Mouse (Mus musculus) MEL (cell line): Measurements from ENCODE around the gene Pla2g6. TPM values are rescaled to one million over a fixed set of nuclear protein-coding genes. Genes with fewer than 3 reads are reported as not detected.

Source experiments
- DNase-seq: peaks from one replicate; pipeline ENCODE4 v3.0.0; 2011; ENCODE audit warnings: low read depth, low spot score
- H3K27ac ChIP-seq: 2 replicates; pipeline ENCODE4 v1.5.1; 2012; ENCODE audit warnings: low read depth, mild to moderate bottlenecking, control low read depth, low read length, moderate library complexity; ENCODE audit not compliant: control insufficient read depth
- H3K27me3 ChIP-seq, 2 experiments: fragments of 150-350 bp in 1 of 2; sonication (generic) in 1 of 2; 2 replicates each; pipeline ENCODE4 v1.6.1; 2012; ENCODE audit warnings: low read length in 2 of 2, mild to moderate bottlenecking in 2 of 2, improper control_type of control experiment in 1 of 2, moderate library complexity in 1 of 2; ENCODE audit not compliant: insufficient read depth in 2 of 2, control insufficient read depth in 1 of 2
- H3K36me3 ChIP-seq, 2 experiments: 2 replicates each; pipeline ENCODE4 v1.6.1; 2012 to 2014; ENCODE audit warnings: low read length in 2 of 2, improper control_type of control experiment in 1 of 2, inconsistent platforms in 1 of 2, mild to moderate bottlenecking in 1 of 2; ENCODE audit not compliant: insufficient read depth in 2 of 2, control insufficient read depth in 1 of 2
- H3K4me1 ChIP-seq, 2 experiments: fragments of 150-350 bp in 1 of 2; sonication (generic) in 1 of 2; 2 replicates each; pipeline ENCODE4 v1.6.1; 2012; ENCODE audit warnings: low read length in 2 of 2, improper control_type of control experiment in 1 of 2, mild to moderate bottlenecking in 1 of 2; ENCODE audit not compliant: insufficient read depth in 2 of 2, control insufficient read depth in 1 of 2
- H3K4me3 ChIP-seq, 2 experiments: fragments of 150-350 bp in 1 of 2; sonication (generic) in 1 of 2; 2 replicates each; pipeline ENCODE4 v1.5.1; 2012; ENCODE audit warnings: low read depth in 2 of 2, low read length in 2 of 2, mild to moderate bottlenecking in 2 of 2, moderate library complexity in 2 of 2, control low read depth in 1 of 2, improper control_type of control experiment in 1 of 2; ENCODE audit not compliant: control insufficient read depth in 1 of 2, insufficient read depth in 1 of 2
- H3K79me2 ChIP-seq: 2 replicates; pipeline ENCODE4 v1.6.1; 2012; ENCODE audit warnings: mild to moderate bottlenecking, low read length, moderate library complexity; ENCODE audit not compliant: control insufficient read depth, poor library complexity, insufficient read depth
- H3K9ac ChIP-seq: 2 replicates; pipeline ENCODE4 v1.6.1; 2012; ENCODE audit warnings: low read depth, mild to moderate bottlenecking, control low read depth, low read length, moderate library complexity; ENCODE audit not compliant: control insufficient read depth, poor library complexity, severe bottlenecking
- H3K9me3 ChIP-seq: fragments of 150-350 bp; sonication (generic); replicated peaks from 2 replicates; pipeline ENCODE4 v1.6.1; 2012; ENCODE audit warnings: mild to moderate bottlenecking, low read length, improper control_type of control experiment, moderate library complexity; ENCODE audit not compliant: insufficient read depth
- BHLHE40 ChIP-seq: IDR thresholded peaks from 2 replicates; pipeline ENCODE4 v1.6.1; 2012; ENCODE audit warnings: low read depth, mild to moderate bottlenecking, inconsistent platforms, low read length, improper control_type of control experiment, borderline replicate concordance
- E2F4 ChIP-seq: IDR thresholded peaks from 2 replicates; pipeline ENCODE4 v1.6.1; 2011; ENCODE audit warnings: low read depth, low read length, improper control_type of control experiment, borderline replicate concordance
- EP300 ChIP-seq, 2 experiments: IDR thresholded peaks; 2 replicates each; pipeline ENCODE4 v1.6.1; 2011; ENCODE audit warnings: improper control_type of control experiment in 2 of 2, low read length in 2 of 2, low read depth in 1 of 2, mild to moderate bottlenecking in 1 of 2
- GABPA ChIP-seq: IDR thresholded peaks from 2 replicates; pipeline ENCODE4 v1.6.1; 2012; ENCODE audit warnings: low read depth, mild to moderate bottlenecking, inconsistent platforms, low read length, improper control_type of control experiment, moderate library complexity
- GATA1 ChIP-seq: IDR thresholded peaks from 2 replicates; pipeline ENCODE4 v1.6.1; 2011; ENCODE audit warnings: low read depth, low read length, improper control_type of control experiment
- JUND ChIP-seq: IDR thresholded peaks from 2 replicates; pipeline ENCODE4 v1.6.1; 2011; ENCODE audit warnings: low read depth, mild to moderate bottlenecking, improper control_type of control experiment, low read length
- MAFK ChIP-seq: IDR thresholded peaks from 2 replicates; pipeline ENCODE4 v1.6.1; 2011; ENCODE audit warnings: low read depth, mild to moderate bottlenecking, low read length, improper control_type of control experiment, borderline replicate concordance
- MEF2A ChIP-seq: IDR thresholded peaks from 2 replicates; pipeline ENCODE4 v1.6.1; 2014; ENCODE audit warnings: low read depth, mild to moderate bottlenecking, inconsistent platforms, low read length, improper control_type of control experiment; ENCODE audit not compliant: poor library complexity, insufficient replicate concordance, severe bottlenecking; ENCODE audit errors: extremely low read depth
- MYB ChIP-seq: IDR thresholded peaks from 2 replicates; pipeline ENCODE4 v1.6.1; 2011; ENCODE audit warnings: mild to moderate bottlenecking, low read depth, low read length, improper control_type of control experiment
- MYC ChIP-seq: IDR thresholded peaks from 2 replicates; pipeline ENCODE4 v1.6.1; 2011; ENCODE audit warnings: low read depth, mild to moderate bottlenecking, low read length, improper control_type of control experiment, moderate library complexity
- NELFE ChIP-seq: IDR thresholded peaks from 2 replicates; pipeline ENCODE4 v1.6.1; 2011; ENCODE audit warnings: low read depth, low read length, improper control_type of control experiment
- NRF1 ChIP-seq: IDR thresholded peaks from 2 replicates; pipeline ENCODE4 v1.6.1; 2014; ENCODE audit warnings: low read depth, mild to moderate bottlenecking, inconsistent platforms, low read length, improper control_type of control experiment, moderate library complexity; ENCODE audit not compliant: poor library complexity, insufficient read depth, severe bottlenecking
- POLR2AphosphoS2 ChIP-seq: IDR thresholded peaks from 2 replicates; pipeline ENCODE4 v1.6.1; 2011; ENCODE audit warnings: low read length, improper control_type of control experiment
- POLR2AphosphoS5 ChIP-seq: IDR thresholded peaks from 2 replicates; pipeline ENCODE4 v1.6.1; 2012; ENCODE audit warnings: low read depth, borderline replicate concordance, mild to moderate bottlenecking, inconsistent platforms, low read length, moderate library complexity, mixed read lengths
- RAD21 ChIP-seq: IDR thresholded peaks from 2 replicates; pipeline ENCODE4 v1.6.1; 2011; ENCODE audit warnings: mild to moderate bottlenecking, low read depth, low read length, improper control_type of control experiment
- SMC3 ChIP-seq: IDR thresholded peaks from 2 replicates; pipeline ENCODE4 v1.6.1; 2011; ENCODE audit warnings: low read depth, low read length, improper control_type of control experiment
- TBP ChIP-seq: IDR thresholded peaks from 2 replicates; pipeline ENCODE4 v1.8.0; 2011; ENCODE audit warnings: low read depth, low read length, improper control_type of control experiment
- TCF12 ChIP-seq: IDR thresholded peaks from 2 replicates; pipeline ENCODE4 v1.6.1; 2014; ENCODE audit warnings: low read depth, mild to moderate bottlenecking, inconsistent platforms, low read length, improper control_type of control experiment, moderate library complexity
- USF2 ChIP-seq, 2 experiments: IDR thresholded peaks; 2 replicates each; pipeline ENCODE4 v1.6.1; 2011 to 2012; ENCODE audit warnings: improper control_type of control experiment in 2 of 2, low read length in 2 of 2, borderline replicate concordance in 1 of 2, inconsistent platforms in 1 of 2, low read depth in 1 of 2, mild to moderate bottlenecking in 1 of 2; ENCODE audit not compliant: insufficient read depth in 1 of 2
- ZC3H11A ChIP-seq: IDR thresholded peaks from 2 replicates; pipeline ENCODE4 v1.6.1; 2012; ENCODE audit warnings: low read depth, mild to moderate bottlenecking, inconsistent platforms, low read length, improper control_type of control experiment
- ZMIZ1 ChIP-seq: IDR thresholded peaks from 2 replicates; pipeline ENCODE4 v1.6.1; 2012; ENCODE audit warnings: low read depth, mild to moderate bottlenecking, inconsistent platforms, low read length, improper control_type of control experiment, moderate library complexity
- polyA plus RNA-seq, 2 experiments: library from polyadenylated mRNA; stranded (reverse) in 1 of 2; unstranded in 1 of 2; fragments of >175 nt in 1 of 2; fragments of >200 nt in 1 of 2; gene quantifications; 2 replicates each; pipeline versions ENCODE4 v1.2.1 to v1.2.4; 2012; ENCODE audit warnings: low replicate concordance in 2 of 2, low read depth in 1 of 2; ENCODE audit not compliant: insufficient read length in 2 of 2, insufficient read depth in 1 of 2, missing spikeins in 1 of 2
- total RNA-seq: library from RNA; depleted of rRNA; stranded (reverse); fragments of 300-350 nt; gene quantifications from 2 replicates; pipeline ENCODE4 v1.2.3, GENCODE M21; 2012

Gene Pla2g6
- total and polyA plus RNA-seq, 3 experiments = 11.8 to 24.7 TPM; not detected in 1

- Histone ChIP-seq H3K27me3 (no peaks in the 10 kb centered on the region), H3K9ac (no peak overlapping the region)
- TF ChIP-seq GABPA = no peak
- no peak for TF ChIP-seq TCF12
- no peak for TF ChIP-seq SMC3
- no peak for TF ChIP-seq EP300 (IDR thresholded peaks at IDR 0.05; ENCODE audit: low read depth in 1 of 2, low read length in 2 of 2)
- no peak for TF ChIP-seq GATA1
- no peak for TF ChIP-seq RAD21
Observed at GRCm38 (mm10) chr15:79262786-79263309, 65.3 kb downstream of the Pla2g6 start.

GRCm38 (mm10) chr15:79262375-79262774, 65.8 kb downstream of the Pla2g6 start:
- DNase-seq = no peak
- no peaks in the 10 kb centered on the region for H3K27me3 ChIP-seq
- H3K9me3 ChIP-seq = no peaks in the 10 kb centered on the region
- H3K4me1 ChIP-seq = no peaks in the 10 kb centered on the region
- TF ChIP-seq E2F4 (no peak), JUND (no peak), BHLHE40 (no peak), ZC3H11A (no peak), RAD21 (no peak), NELFE (no peak), TBP (no peak), SMC3 (no peak), MAFK (no peak), USF2 (IDR thresholded peaks at IDR 0.05; ENCODE audit: borderline replicate concordance in 1 of 2, insufficient read depth in 1 of 2, low read depth in 1 of 2, low read length in 2 of 2) (no peak), MYB (no peak), TCF12 (no peak), MYC (no peak), ZMIZ1 (no peak), MEF2A (no peak), POLR2AphosphoS5 (no peak), NRF1 (no peak), POLR2AphosphoS2 (no peak)
- H3K9ac ChIP-seq = no peak overlapping the region
- H3K36me3 ChIP-seq = no peaks in the 10 kb centered on the region
- no peaks in the 10 kb centered on the region for H3K79me2 ChIP-seq
- H3K27ac ChIP-seq = no peak overlapping the region
- H3K4me3 ChIP-seq = no peak overlapping the region

More at GRCm38 (mm10) chr15:79262786-79263309, 65.3 kb downstream of the Pla2g6 start:
- H3K79me2 ChIP-seq = no peaks in the 10 kb centered on the region
- no peaks in the 10 kb centered on the region for H3K9me3 ChIP-seq
- H3K27ac ChIP-seq = no peak overlapping the region
- DNase-seq = no peak
- H3K4me1 ChIP-seq = no peaks in the 10 kb centered on the region
- H3K36me3 ChIP-seq = no peaks in the 10 kb centered on the region
- no peak overlapping the region for H3K4me3 ChIP-seq
